Mouse (Mus musculus) myocyte (in vitro differentiated cells): ENCODE data around the gene Pawr.

Experiments
- CEBPB ChIP-seq: IDR thresholded peaks from 2 replicates; pipeline ENCODE4 v1.6.1; 2011; ENCODE audit warnings: mild to moderate bottlenecking, moderate library complexity; ENCODE audit not compliant: poor library complexity, insufficient read depth, severe bottlenecking
- E2F4 ChIP-seq: IDR thresholded peaks from one replicate; pipeline ENCODE4 v1.6.1; 2011; ENCODE audit warnings: mild to moderate bottlenecking, control low read depth, moderate library complexity; ENCODE audit not compliant: insufficient read depth
- MAX ChIP-seq: IDR thresholded peaks from one replicate; pipeline ENCODE4 v1.6.1; 2011; ENCODE audit warnings: low read depth, mild to moderate bottlenecking, control low read depth
- POLR2A ChIP-seq: IDR thresholded peaks from one replicate; pipeline ENCODE4 v1.6.1; 2011; ENCODE audit warnings: low read depth, mild to moderate bottlenecking, control low read depth, moderate library complexity; ENCODE audit not compliant: insufficient read length
- POLR2AphosphoS2 ChIP-seq: IDR thresholded peaks from one replicate; pipeline ENCODE4 v1.6.1; 2011; ENCODE audit warnings: low read depth, control low read depth; ENCODE audit not compliant: insufficient read length
- TCF12 ChIP-seq: IDR thresholded peaks from one replicate; pipeline ENCODE4 v1.6.1; 2011; ENCODE audit warnings: mild to moderate bottlenecking, control low read depth; ENCODE audit not compliant: poor library complexity, insufficient read depth, severe bottlenecking

- TF ChIP-seq E2F4 (no peak), POLR2AphosphoS2 (no peak), TCF12 (no peak), CEBPB (no peak), POLR2A (no peak), MAX (no peak)
Measured at GRCm38 (mm10) chr10:108455883-108456282, 124.0 kb downstream of the Pawr start.
